Mouse (Mus musculus): ENCODE measurements around the gene Etv6. TPM values are rescaled to one million over a fixed set of nuclear protein-coding genes. Genes with fewer than 3 reads are reported as not detected.

The Etv6 gene
- total and polyA plus RNA-seq, 3 experiments = 12.6 to 25.9 TPM; not detected in 1

DNA sequence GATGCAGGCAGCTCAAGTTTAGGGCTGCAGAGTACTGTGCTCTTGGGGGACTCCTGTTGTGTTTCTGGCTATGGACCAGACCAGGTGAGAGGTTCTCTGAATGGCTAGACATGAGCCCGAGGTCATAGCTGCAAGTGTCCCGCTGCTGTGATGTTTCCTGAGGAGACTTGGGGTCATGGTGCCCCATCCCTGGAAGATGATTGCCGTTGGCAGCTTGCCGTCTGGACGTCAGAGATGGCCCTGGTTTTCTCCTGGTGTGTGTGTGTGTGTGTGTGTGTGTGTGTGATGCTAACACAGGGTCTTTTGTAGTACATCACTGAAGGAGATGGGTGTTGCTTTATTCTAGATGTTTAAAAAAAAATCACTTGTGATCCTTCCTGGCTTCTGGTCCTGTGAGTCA lies 58.6 kb downstream of the Etv6 start:
- no peaks in the 10 kb centered on the region for H3K27me3 ChIP-seq (ENCODE audit: control insufficient read depth in 1 of 2, insufficient read depth in 2 of 2, low read length in 2 of 2)
- no peaks in the 10 kb centered on the region for H3K9me3 ChIP-seq (replicated peaks; ENCODE audit: insufficient read depth, low read length)
- no peak overlapping the region for H3K27ac ChIP-seq (ENCODE audit: control insufficient read depth, low read depth, low read length)
- H3K4me1 ChIP-seq (ENCODE audit: control insufficient read depth in 1 of 2, insufficient read depth in 2 of 2, low read length in 2 of 2) = peaks cover 0 to 9% of the 10 kb centered on the region in 2 experiments; a peak in 1 of 4 replicates
- H3K79me2 ChIP-seq (ENCODE audit: control insufficient read depth, insufficient read depth, low read length, poor library complexity) = peaks cover 7% of the 10 kb centered on the region; the same call in 1 of the 2 replicates
- DNase-seq (ENCODE audit: low read depth, low spot score) = no peak
- TF ChIP-seq MAX (IDR thresholded peaks at IDR 0.05; ENCODE audit: low read length) = no peak
- TF ChIP-seq KAT2A (conservative IDR thresholded peaks at IDR 0.05; ENCODE audit: low read depth, low read length) = no peak
- TF ChIP-seq MAZ (IDR thresholded peaks at IDR 0.05; ENCODE audit: low read depth, low read length) = no peak
- no peak for TF ChIP-seq MAFK (IDR thresholded peaks at IDR 0.05; ENCODE audit: borderline replicate concordance, low read depth, low read length)
- TF ChIP-seq POLR2A (IDR thresholded peaks at IDR 0.05; ENCODE audit: control insufficient read depth in 1 of 2, insufficient read depth in 1 of 2, low read depth in 1 of 2, low read length in 2 of 2, poor library complexity in 1 of 2) = no peak
- peaks cover 6 to 11% of the 10 kb centered on the region in 2 experiments for H3K36me3 ChIP-seq (ENCODE audit: control insufficient read depth in 1 of 2, insufficient read depth in 2 of 2, low read length in 2 of 2)
- no peak overlapping the region for H3K4me3 ChIP-seq (ENCODE audit: control insufficient read depth in 1 of 2, insufficient read depth in 1 of 2, low read depth in 2 of 2, low read length in 2 of 2)
- H3K9ac ChIP-seq (ENCODE audit: control insufficient read depth, low read depth, low read length, poor library complexity, severe bottlenecking) = no peak overlapping the region

DNA sequence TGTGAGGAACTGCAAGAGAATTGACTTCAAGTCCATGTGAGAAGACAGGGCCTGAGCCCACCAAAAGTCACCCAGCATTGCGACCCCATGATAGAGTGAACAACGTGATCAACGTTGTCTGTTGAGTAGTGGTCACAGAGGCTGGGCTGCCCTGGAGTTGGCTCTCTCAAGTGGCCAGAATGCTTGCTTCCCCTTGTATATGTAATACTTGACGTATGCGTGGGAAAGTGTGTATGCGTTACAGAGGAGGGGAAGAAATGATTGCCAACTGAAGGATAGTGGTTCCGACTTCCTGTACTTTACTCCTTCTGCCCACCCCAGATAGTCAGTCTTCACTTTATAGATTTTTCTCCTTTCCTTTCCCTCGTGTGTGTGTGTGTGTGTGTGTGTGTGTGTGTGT lies 59.1 kb downstream of the Etv6 start:
- Histone ChIP-seq H3K4me1 (ENCODE audit: control insufficient read depth in 1 of 2, insufficient read depth in 2 of 2, low read length in 2 of 2) (peaks cover 0 to 6% of the 10 kb centered on the region in 2 experiments; a peak in 1 of 4 replicates), H3K36me3 (ENCODE audit: control insufficient read depth in 1 of 2, insufficient read depth in 2 of 2, low read length in 2 of 2) (peaks cover 4 to 11% of the 10 kb centered on the region in 2 experiments; a peak in 3 of 4 replicates), H3K79me2 (ENCODE audit: control insufficient read depth, insufficient read depth, low read length, poor library complexity) (peaks cover 7% of the 10 kb centered on the region; the same call in 1 of the 2 replicates), H3K9ac (ENCODE audit: control insufficient read depth, low read depth, low read length, poor library complexity, severe bottlenecking) (no peak overlapping the region), H3K4me3 (ENCODE audit: control insufficient read depth in 1 of 2, insufficient read depth in 1 of 2, low read depth in 2 of 2, low read length in 2 of 2) (no peak overlapping the region), H3K27me3 (ENCODE audit: control insufficient read depth in 1 of 2, insufficient read depth in 2 of 2, low read length in 2 of 2) (no peaks in the 10 kb centered on the region), H3K27ac (ENCODE audit: control insufficient read depth, low read depth, low read length) (no peak overlapping the region), H3K9me3 (replicated peaks; ENCODE audit: insufficient read depth, low read length) (no peaks in the 10 kb centered on the region)
- no peak for TF ChIP-seq NELFE (IDR thresholded peaks at IDR 0.05; ENCODE audit: low read depth, low read length)
- no peak for DNase-seq (ENCODE audit: low read depth, low spot score)

DNA sequence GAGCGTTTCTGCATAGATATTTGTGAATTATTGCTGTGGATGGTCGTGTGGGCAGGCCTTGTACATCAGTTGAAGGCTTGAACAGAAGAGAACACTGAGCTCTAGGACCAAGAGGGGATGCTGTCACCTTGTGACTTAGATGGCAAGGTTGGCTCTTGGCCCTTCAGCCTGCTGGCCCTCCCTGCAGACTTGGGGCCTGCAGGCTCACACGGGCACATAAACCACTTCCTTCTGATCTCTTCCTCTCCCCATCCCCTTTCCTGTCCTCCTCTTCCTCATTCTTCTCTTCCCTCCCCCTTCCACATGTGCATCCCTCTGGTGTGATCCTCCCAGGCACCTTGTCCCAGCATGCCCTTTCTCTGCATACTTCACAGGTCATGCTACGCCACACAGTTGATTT lies 60.1 kb downstream of the Etv6 start:
- Histone ChIP-seq H3K27ac (ENCODE audit: control insufficient read depth, low read depth, low read length) (no peak overlapping the region), H3K36me3 (ENCODE audit: control insufficient read depth in 1 of 2, insufficient read depth in 2 of 2, low read length in 2 of 2) (peaks cover 2 to 11% of the 10 kb centered on the region in 2 experiments; a peak in 3 of 4 replicates), H3K4me1 (ENCODE audit: control insufficient read depth in 1 of 2, insufficient read depth in 2 of 2, low read length in 2 of 2) (0 out of 4 replicates have a peak, but pooled peaks cover 0 to 4% of the 10 kb centered on the region in 2 experiments), H3K4me3 (ENCODE audit: control insufficient read depth in 1 of 2, insufficient read depth in 1 of 2, low read depth in 2 of 2, low read length in 2 of 2) (no peak overlapping the region), H3K9me3 (replicated peaks; ENCODE audit: insufficient read depth, low read length) (no peaks in the 10 kb centered on the region), H3K79me2 (ENCODE audit: control insufficient read depth, insufficient read depth, low read length, poor library complexity) (peaks cover 7% of the 10 kb centered on the region; the same call in 1 of the 2 replicates), H3K9ac (ENCODE audit: control insufficient read depth, low read depth, low read length, poor library complexity, severe bottlenecking) (no peak overlapping the region), H3K27me3 (ENCODE audit: control insufficient read depth in 1 of 2, insufficient read depth in 2 of 2, low read length in 2 of 2) (no peaks in the 10 kb centered on the region)
- no peak for TF ChIP-seq ZNF384 (IDR thresholded peaks at IDR 0.05; ENCODE audit: low read depth, low read length)
- TF ChIP-seq BHLHE40 (IDR thresholded peaks at IDR 0.05; ENCODE audit: borderline replicate concordance, low read depth, low read length) = no peak
- no peak for TF ChIP-seq NELFE (IDR thresholded peaks at IDR 0.05; ENCODE audit: low read depth, low read length)
- no peak for DNase-seq (ENCODE audit: low read depth, low spot score)
